Mouse (Mus musculus) adrenal gland, adult 2 months (tissue): Measurements from ENCODE around the gene Polh. TPM values are rescaled to one million over a fixed set of nuclear protein-coding genes. Genes with fewer than 3 reads are reported as not detected.
A peak's percentile ranks its signal among the peaks of the same experiment; 100 is the strongest.

ENCODE experiments used
- DNase-seq: peaks from one replicate; pipeline ENCODE4 v3.0.0; 2021
- polyA plus RNA-seq: library from polyadenylated mRNA; depleted of rRNA; stranded (reverse); fragments of >200 nt; gene quantifications from 2 replicates; pipeline ENCODE4 v1.2.3, GENCODE M21; 2012
- total RNA-seq, 2 experiments: library from RNA; stranded (reverse); gene quantifications; 2 replicates each; pipeline ENCODE4 v1.2.3; 2021

Gene Polh
- total and polyA plus RNA-seq, 3 experiments = 9.2 to 44.7 (median 31.9) TPM

GRCm38 (mm10) chr17:46168318-46168717, 34.1 kb downstream of the Polh start:
- peak; percentile 40 for DNase-seq

- DNase-seq = peak; percentile 58
Observed at GRCm38 (mm10) chr17:46167014-46167413, 35.4 kb downstream of the Polh start.

- DNase-seq = no peak
Observed at GRCm38 (mm10) chr17:46166270-46166669, 36.2 kb downstream of the Polh start.

GRCm38 (mm10) chr17:46165460-46165859, 37.0 kb downstream of the Polh start:
- DNase-seq = no peak

GRCm38 (mm10) chr17:46164791-46165190, 37.7 kb downstream of the Polh start:
- DNase-seq = no peak

- DNase-seq = no peak
Observed at GRCm38 (mm10) chr17:46164301-46164700, 38.1 kb downstream of the Polh start.

GRCm38 (mm10) chr17:46162951-46163421, 39.5 kb downstream of the Polh start:
- peak; percentile 59 for DNase-seq

- DNase-seq = no peak
Observed at GRCm38 (mm10) chr17:46162551-46162950, 39.9 kb downstream of the Polh start.

GRCm38 (mm10) chr17:46161710-46162109, 40.7 kb downstream of the Polh start:
- no peak for DNase-seq

GRCm38 (mm10) chr17:46161179-46161578, 41.3 kb downstream of the Polh start:
- DNase-seq = no peak

GRCm38 (mm10) chr17:46160686-46161085, 41.8 kb downstream of the Polh start, which contains the start of gene Gtpbp2:
Gene Gtpbp2, plus strand, starts transcription at chr17:46161032.
- peak; percentile 97 for DNase-seq

GRCm38 (mm10) chr17:46160090-46160662, 42.3 kb downstream of the Polh start:
- DNase-seq = peak; percentile 97

- no peak for DNase-seq
Observed at GRCm38 (mm10) chr17:46159236-46159635, 43.2 kb downstream of the Polh start.

- no peak for DNase-seq
Observed at GRCm38 (mm10) chr17:46157131-46157530, 45.3 kb downstream of the Polh start.

- DNase-seq = no peak
Observed at GRCm38 (mm10) chr17:46156680-46157079, 45.8 kb downstream of the Polh start.

GRCm38 (mm10) chr17:46154336-46154735, 48.1 kb downstream of the Polh start:
- no peak for DNase-seq

GRCm38 (mm10) chr17:46152847-46153782, 49.3 kb downstream of the Polh start, which contains the start of gene Mad2l1bp:
Gene Mad2l1bp, minus strand, starts transcription at chr17:46153553.
- DNase-seq = peak; percentile 91

- DNase-seq = peak; percentile 92
Observed at GRCm38 (mm10) chr17:46143578-46144423, 58.6 kb downstream of the Polh start, which contains the start of gene Rsph9. Gene Rsph9, minus strand, starts transcription at chr17:46144216.

GRCm38 (mm10) chr17:46139872-46140271, 62.6 kb downstream of the Polh start:
- no peak for DNase-seq

GRCm38 (mm10) chr17:46138563-46139236, 63.7 kb downstream of the Polh start:
- peak; percentile 71 for DNase-seq

- DNase-seq = peak; percentile 59
Observed at GRCm38 (mm10) chr17:46132862-46133261, 69.6 kb downstream of the Polh start.
